Mouse (Mus musculus) kidney, adult 18-20 months (tissue): ENCODE measurements around the gene Sgms1.
A peak's percentile ranks its signal among the peaks of the same experiment; 100 is the strongest.
"Not testable (repeated sequence)": the region's sequence is repeated elsewhere in the genome, so short reads cannot be mapped to it uniquely, and the experiment has no call there.

Experiments
- DNase-seq: peaks from one replicate; pipeline ENCODE4 v3.0.0; 2021

The Sgms1 gene

GRCm38 (mm10) chr19:32175013-32175412 is 214.5 kb downstream of the Sgms1 start:
- DNase-seq = no peak

GRCm38 (mm10) chr19:32174561-32174960 is 215.0 kb downstream of the Sgms1 start:
- DNase-seq = no peak

GRCm38 (mm10) chr19:32173522-32174184 is 215.9 kb downstream of the Sgms1 start:
- no peak for DNase-seq

GRCm38 (mm10) chr19:32172511-32172981 is 217.0 kb downstream of the Sgms1 start:
- DNase-seq = no peak

GRCm38 (mm10) chr19:32171981-32172380 is 217.5 kb downstream of the Sgms1 start:
- no peak for DNase-seq

GRCm38 (mm10) chr19:32169634-32170540 is 219.6 kb downstream of the Sgms1 start:
- DNase-seq = peak; percentile 81

- DNase-seq = no peak
These were observed 221.5 kb downstream of the Sgms1 start for GRCm38 (mm10) chr19:32168031-32168430.

GRCm38 (mm10) chr19:32166823-32167605 is 222.5 kb downstream of the Sgms1 start:
- DNase-seq = no peak

GRCm38 (mm10) chr19:32165711-32166110 is 223.8 kb downstream of the Sgms1 start:
- no peak for DNase-seq

- no peak for DNase-seq
These were observed 225.4 kb downstream of the Sgms1 start for GRCm38 (mm10) chr19:32164128-32164527.

- no peak for DNase-seq
These were observed 229.6 kb downstream of the Sgms1 start for GRCm38 (mm10) chr19:32159944-32160343.

- no peak for DNase-seq
These were observed 230.3 kb downstream of the Sgms1 start for GRCm38 (mm10) chr19:32159168-32159567.

GRCm38 (mm10) chr19:32157045-32157444 is 232.5 kb downstream of the Sgms1 start:
- DNase-seq = no peak

GRCm38 (mm10) chr19:32152529-32152928 is 237.0 kb downstream of the Sgms1 start:
- DNase-seq = no peak

- DNase-seq = no peak
These were observed 240.8 kb downstream of the Sgms1 start for GRCm38 (mm10) chr19:32148710-32149109.

- DNase-seq = no peak
These were observed 247.1 kb downstream of the Sgms1 start for GRCm38 (mm10) chr19:32142383-32142782.

- DNase-seq = no peak
These were observed 251.0 kb downstream of the Sgms1 start for GRCm38 (mm10) chr19:32138361-32139088.

- no peak for DNase-seq
These were observed 251.6 kb downstream of the Sgms1 start for GRCm38 (mm10) chr19:32137904-32138303.

- no peak for DNase-seq
These were observed 252.5 kb downstream of the Sgms1 start for GRCm38 (mm10) chr19:32136888-32137625.

GRCm38 (mm10) chr19:32131707-32132488 is 257.6 kb downstream of the Sgms1 start:
- not testable (repeated sequence) for DNase-seq

GRCm38 (mm10) chr19:32129281-32129680 is 260.2 kb downstream of the Sgms1 start:
- no peak for DNase-seq
